Mouse (Mus musculus) kidney, embryonic 14.5 days (tissue): ENCODE measurements around the gene Vamp8. TPM values are rescaled to one million over a fixed set of nuclear protein-coding genes. Genes with fewer than 3 reads are reported as not detected.
A peak's percentile ranks its signal among the peaks of the same experiment; 100 is the strongest.

ENCODE experiments used
- ATAC-seq: fragments of 200-750 bp; cut with Nextera tagmentation; 2 replicates; pipeline ENCODE4 v1.8.0; 2017; ENCODE audit warnings: moderate number of reproducible peaks, mild to moderate bottlenecking, moderate TSS enrichment, moderate library complexity; ENCODE audit not compliant: low FRiP score, low TSS enrichment
- H3K27ac ChIP-seq: fragments of 300-500 bp; sonication (generic); 2 replicates; pipeline ENCODE4 v1.5.1; 2014; ENCODE audit warnings: low read depth, mild to moderate bottlenecking, low read length, moderate library complexity, mixed read lengths
- H3K27me3 ChIP-seq: fragments of 300-500 bp; sonication (generic); 2 replicates; pipeline ENCODE4 v1.6.1; 2014; ENCODE audit warnings: mild to moderate bottlenecking, low read length; ENCODE audit not compliant: control insufficient read depth, insufficient read depth
- H3K36me3 ChIP-seq: fragments of 300-500 bp; sonication (generic); 2 replicates; pipeline ENCODE4 v1.6.1; 2014; ENCODE audit warnings: low read length, mixed read lengths; ENCODE audit not compliant: control insufficient read depth, insufficient read depth
- H3K4me1 ChIP-seq: fragments of 300-500 bp; sonication (generic); 2 replicates; pipeline ENCODE4 v1.6.1; 2014; ENCODE audit warnings: low read length, mixed read lengths; ENCODE audit not compliant: control insufficient read depth, insufficient read depth
- H3K4me2 ChIP-seq: fragments of 300-500 bp; sonication (generic); replicated peaks from 2 replicates; pipeline ENCODE4 v1.6.1; 2014; ENCODE audit warnings: low read depth, mild to moderate bottlenecking, low read length
- H3K4me3 ChIP-seq: fragments of 300-500 bp; sonication (generic); 2 replicates; pipeline ENCODE4 v1.5.1; 2014; ENCODE audit warnings: mild to moderate bottlenecking, low read length
- H3K9ac ChIP-seq: fragments of 300-500 bp; sonication (generic); 2 replicates; pipeline ENCODE4 v1.6.1; 2014; ENCODE audit warnings: low read depth, mild to moderate bottlenecking, low read length, moderate library complexity
- H3K9me3 ChIP-seq: fragments of 300-500 bp; sonication (generic); 2 replicates; pipeline ENCODE4 v1.6.1; 2016; ENCODE audit warnings: low read length; ENCODE audit not compliant: control insufficient read depth
- WGBS: fragments of 180-500 bp; shearing (Covaris S2); extraction: QIAGEN DNeasy Blood & Tissue Kit; methylation state at CpG from one replicate; pipeline ENCODE4 v1.1.7; 2014; 5-methylcytosine and 5-hydroxymethylcytosine counted together
- polyA plus RNA-seq: library from polyadenylated mRNA; unstranded; fragments of >200 nt; fragmentation: Nextera tagmentation; extraction: Ambion mirVana; gene quantifications from 2 replicates; pipeline ENCODE4 v1.2.1, GENCODE M21; 2014

The Vamp8 gene
- polyA plus RNA-seq, 1 experiment from 2014 or later, result 114 TPM

- H3K27ac ChIP-seq, result no peak overlapping the region
- no peak overlapping the region for H3K9ac ChIP-seq
- H3K4me3 ChIP-seq, result no peak overlapping the region
- H3K9me3 ChIP-seq, result no peaks in the 10 kb centered on the region
- 75% methylated on average over 5 of the region's 5 CpGs for WGBS
- no peak for ATAC-seq
- no peaks in the 10 kb centered on the region for H3K27me3 ChIP-seq
- no peak overlapping the region for H3K4me2 ChIP-seq
- peaks cover 28% of the 10 kb centered on the region for H3K36me3 ChIP-seq
- H3K4me1 ChIP-seq, result peaks cover 6% of the 10 kb centered on the region
Observed at GRCm38 (mm10) chr6:72352636-72353405, 37.7 kb downstream of the Vamp8 start.

GRCm38 (mm10) chr6:72350214-72350613, 40.3 kb downstream of the Vamp8 start:
- H3K4me3 ChIP-seq, result no peak overlapping the region
- ATAC-seq, result no peak
- no peaks in the 10 kb centered on the region for H3K27me3 ChIP-seq
- H3K9ac ChIP-seq, result no peak overlapping the region
- H3K36me3 ChIP-seq, result peaks cover 25% of the 10 kb centered on the region
- H3K4me2 ChIP-seq, result no peak overlapping the region
- WGBS, result 86% methylated on average over 2 of the region's 2 CpGs
- no peak overlapping the region for H3K27ac ChIP-seq
- peaks cover 13% of the 10 kb centered on the region for H3K4me1 ChIP-seq
- no peaks in the 10 kb centered on the region for H3K9me3 ChIP-seq

GRCm38 (mm10) chr6:72348411-72348810, 42.1 kb downstream of the Vamp8 start:
- 86% methylated on average over 10 of the region's 10 CpGs for WGBS
- Histone ChIP-seq H3K9ac (peak overlapping the region; percentile 76; the same call in 1 of the 2 replicates), H3K27me3 (no peaks in the 10 kb centered on the region), H3K4me3 (peak overlapping the region; percentile 50), H3K36me3 (peaks cover 25% of the 10 kb centered on the region), H3K9me3 (no peaks in the 10 kb centered on the region), H3K4me2 (peak overlapping the region; percentile 68), H3K27ac (no peak overlapping the region), H3K4me1 (peaks cover 24% of the 10 kb centered on the region)
- no peak for ATAC-seq

GRCm38 (mm10) chr6:72347166-72347941, 43.1 kb downstream of the Vamp8 start, which contains the start of gene 0610030E20Rik:
Gene 0610030E20Rik, plus strand, starts transcription at chr6:72347317.
- H3K27ac ChIP-seq, result peak within 1 kb of the TSS; percentile 75
- peaks cover 25% of the 10 kb centered on the region for H3K36me3 ChIP-seq
- WGBS, result under 1% methylated on average over 62 of the region's 72 CpGs
- peak within 1 kb of the TSS; percentile 50 for H3K4me3 ChIP-seq
- peak within 1 kb of the TSS; percentile 76 for H3K9ac ChIP-seq
- peak; percentile 73 for ATAC-seq
- peak within 1 kb of the TSS; percentile 68 for H3K4me2 ChIP-seq
- no peaks in the 10 kb centered on the region for H3K9me3 ChIP-seq
- H3K4me1 ChIP-seq, result peaks cover 25% of the 10 kb centered on the region
- H3K27me3 ChIP-seq, result no peaks in the 10 kb centered on the region

GRCm38 (mm10) chr6:72346261-72346660, 44.2 kb downstream of the Vamp8 start:
- Histone ChIP-seq H3K27ac (no peak overlapping the region), H3K4me3 (0 out of 2 replicates have a peak overlapping the region, but pooled peaks have one; percentile 50), H3K9me3 (no peaks in the 10 kb centered on the region), H3K9ac (no peak overlapping the region), H3K27me3 (no peaks in the 10 kb centered on the region), H3K4me2 (no peak overlapping the region; the same call in 1 of the 2 replicates), H3K4me1 (peaks cover 25% of the 10 kb centered on the region), H3K36me3 (peaks cover 26% of the 10 kb centered on the region)
- WGBS, result 86% methylated on average over 4 of the region's 4 CpGs
- no peak for ATAC-seq

- H3K4me1 ChIP-seq, result peaks cover 25% of the 10 kb centered on the region
- no peak overlapping the region; the same call in 1 of the 2 replicates for H3K9ac ChIP-seq
- no peak for ATAC-seq
- H3K27ac ChIP-seq, result no peak overlapping the region
- H3K4me2 ChIP-seq, result peak overlapping the region; percentile 88
- H3K9me3 ChIP-seq, result no peaks in the 10 kb centered on the region
- WGBS, result 53% methylated on average over 6 of the region's 6 CpGs
- no peaks in the 10 kb centered on the region for H3K27me3 ChIP-seq
- H3K4me3 ChIP-seq, result peak overlapping the region; percentile 86
- peaks cover 24% of the 10 kb centered on the region for H3K36me3 ChIP-seq
Observed at GRCm38 (mm10) chr6:72345633-72346032, 44.9 kb downstream of the Vamp8 start.

- peaks cover 25% of the 10 kb centered on the region for H3K4me1 ChIP-seq
- peak within 1 kb of the TSS; percentile 84 for H3K9ac ChIP-seq
- H3K27me3 ChIP-seq, result no peaks in the 10 kb centered on the region
- H3K4me3 ChIP-seq, result peak within 1 kb of the TSS; percentile 86
- H3K36me3 ChIP-seq, result peaks cover 19% of the 10 kb centered on the region
- H3K4me2 ChIP-seq, result peak within 1 kb of the TSS; percentile 88
- no peak within 1 kb of the TSS for H3K27ac ChIP-seq
- no peaks in the 10 kb centered on the region for H3K9me3 ChIP-seq
- ATAC-seq, result peak; percentile 70
- under 1% methylated on average over 30 of the region's 30 CpGs for whole genome bisulfite sequencing
Observed at GRCm38 (mm10) chr6:72345074-72345567, 45.4 kb downstream of the Vamp8 start, which contains the start of gene Usp39. Gene Usp39, minus strand, starts transcription at chr6:72345184.

GRCm38 (mm10) chr6:72344396-72345073, 46.0 kb downstream of the Vamp8 start:
- Histone ChIP-seq H3K36me3 (peaks cover 19% of the 10 kb centered on the region), H3K9ac (peak overlapping the region; percentile 84), H3K4me3 (peak overlapping the region; percentile 86), H3K9me3 (no peaks in the 10 kb centered on the region), H3K27ac (no peak overlapping the region), H3K4me1 (peaks cover 25% of the 10 kb centered on the region), H3K4me2 (peak overlapping the region; percentile 88), H3K27me3 (no peaks in the 10 kb centered on the region)
- WGBS, result under 1% methylated on average over 42 of the region's 42 CpGs
- ATAC-seq, result 0 out of 2 replicates have a peak, but pooled peaks have one; percentile 20
